Mouse (Mus musculus) heart, embryonic 14.5 days (tissue): Measurements from ENCODE around the gene Rrh. TPM values are rescaled to one million over a fixed set of nuclear protein-coding genes. Genes with fewer than 3 reads are reported as not detected.

Experiments
- ATAC-seq: fragments of 200-750 bp; cut with Nextera tagmentation; 2 replicates; pipeline ENCODE4 v1.8.0; 2017; ENCODE audit warnings: low read depth, moderate TSS enrichment; ENCODE audit not compliant: insufficient number of reproducible peaks, insufficient read depth, low FRiP score
- H3K27ac ChIP-seq, 2 experiments: fragments of 200-500 bp in 1 of 2; fragments of 300-500 bp in 1 of 2; sonication (generic) in 1 of 2; replicated peaks in 1 of 2; 2 replicates each; pipeline ENCODE4 v1.5.1; 2012 to 2014; ENCODE audit warnings: low read depth in 2 of 2, low read length in 2 of 2, control low read depth in 1 of 2, mild to moderate bottlenecking in 1 of 2, mixed read lengths in 1 of 2; ENCODE audit not compliant: control insufficient read depth in 1 of 2, insufficient read depth in 1 of 2
- H3K27me3 ChIP-seq: fragments of 300-500 bp; sonication (generic); 2 replicates; pipeline ENCODE4 v1.6.1; 2014; ENCODE audit warnings: mild to moderate bottlenecking, low read length, control low read depth; ENCODE audit not compliant: control insufficient read depth, insufficient read depth
- H3K36me3 ChIP-seq: fragments of 300-500 bp; sonication (generic); 2 replicates; pipeline ENCODE4 v1.6.1; 2014; ENCODE audit warnings: mild to moderate bottlenecking, control low read depth, low read length, mixed read lengths; ENCODE audit not compliant: control insufficient read depth, insufficient read depth
- H3K4me1 ChIP-seq, 2 experiments: fragments of 200-500 bp in 1 of 2; fragments of 300-500 bp in 1 of 2; sonication (generic) in 1 of 2; 2 replicates each; pipeline ENCODE4 v1.6.1; 2012 to 2014; ENCODE audit warnings: low read length in 2 of 2, control low read depth in 1 of 2, mixed read lengths in 1 of 2; ENCODE audit not compliant: control insufficient read depth in 2 of 2, insufficient read depth in 2 of 2
- H3K4me2 ChIP-seq: fragments of 300-500 bp; sonication (generic); 2 replicates; pipeline ENCODE4 v1.6.1; 2014; ENCODE audit warnings: mild to moderate bottlenecking, low read length
- H3K4me3 ChIP-seq, 2 experiments: fragments of 200-500 bp in 1 of 2; fragments of 300-500 bp in 1 of 2; sonication (generic) in 1 of 2; 2 replicates each; pipeline ENCODE4 v1.5.1; 2012 to 2014; ENCODE audit warnings: low read length in 2 of 2, mild to moderate bottlenecking in 2 of 2, control low read depth in 1 of 2, low read depth in 1 of 2, moderate library complexity in 1 of 2; ENCODE audit not compliant: control insufficient read depth in 1 of 2, insufficient read depth in 1 of 2
- H3K9ac ChIP-seq: fragments of 300-500 bp; sonication (generic); 2 replicates; pipeline ENCODE4 v1.6.1; 2014; ENCODE audit warnings: mild to moderate bottlenecking, low read length
- H3K9me3 ChIP-seq: fragments of 300-500 bp; sonication (generic); 2 replicates; pipeline ENCODE4 v1.6.1; 2016; ENCODE audit warnings: low read length, control low read depth; ENCODE audit not compliant: control insufficient read depth
- WGBS: fragments of 180-500 bp; shearing (Covaris S2); extraction: QIAGEN DNeasy Blood & Tissue Kit; methylation state at CpG from one replicate; pipeline ENCODE4 v1.1.7; 2014; 5-methylcytosine and 5-hydroxymethylcytosine counted together
- polyA plus RNA-seq: library from polyadenylated mRNA; unstranded; fragments of >200 nt; fragmentation: Nextera tagmentation; extraction: Ambion mirVana; gene quantifications from 2 replicates; pipeline ENCODE4 v1.2.1, GENCODE M21; 2014

Rrh gene
- not detected in 2 replicates for polyA plus RNA-seq

GRCm38 (mm10) chr3:129822206-129822775 lies at the start of gene Rrh:
Gene Rrh (minus strand): TSS chr3:129822587.
- no peak within 1 kb of the TSS for H3K9ac ChIP-seq
- no peak within 1 kb of the TSS for H3K27ac ChIP-seq
- ATAC-seq, result no peak
- H3K27me3 ChIP-seq, result no peaks in the 10 kb centered on the region
- no peak within 1 kb of the TSS for H3K4me3 ChIP-seq
- WGBS, result 93% methylated on average over 11 of the region's 11 CpGs
- H3K4me1 ChIP-seq, result no peaks in the 10 kb centered on the region
- no peak within 1 kb of the TSS for H3K4me2 ChIP-seq
- no peaks in the 10 kb centered on the region for H3K9me3 ChIP-seq
- peaks cover 38% of the 10 kb centered on the region for H3K36me3 ChIP-seq

- Histone ChIP-seq H3K9me3 (peaks cover 5% of the 10 kb centered on the region; the same call in 1 of the 2 replicates), H3K4me3 (no peak overlapping the region), H3K4me2 (no peak overlapping the region), H3K27me3 (no peaks in the 10 kb centered on the region), H3K36me3 (no peaks in the 10 kb centered on the region), H3K9ac (no peak overlapping the region), H3K27ac (no peak overlapping the region), H3K4me1 (no peaks in the 10 kb centered on the region)
- WGBS, result 45% methylated on average over 14 of the region's 14 CpGs
- no peak for ATAC-seq
Measured at GRCm38 (mm10) chr3:129863698-129864097, 41.3 kb upstream of the Rrh start.

- Histone ChIP-seq H3K4me1 (no peaks in the 10 kb centered on the region), H3K27ac (no peak overlapping the region), H3K27me3 (no peaks in the 10 kb centered on the region), H3K9me3 (peaks cover 5% of the 10 kb centered on the region), H3K4me3 (no peak overlapping the region), H3K4me2 (no peak overlapping the region), H3K36me3 (no peaks in the 10 kb centered on the region), H3K9ac (no peak overlapping the region)
- no peak for ATAC-seq
- WGBS, result 63% methylated on average over 2 of the region's 2 CpGs
Measured at GRCm38 (mm10) chr3:129862592-129862991, 40.2 kb upstream of the Rrh start.

- H3K4me3 ChIP-seq, result no peak overlapping the region
- H3K9me3 ChIP-seq, result no peaks in the 10 kb centered on the region
- WGBS, result 76% methylated on average over 7 of the region's 7 CpGs
- no peaks in the 10 kb centered on the region for H3K27me3 ChIP-seq
- no peaks in the 10 kb centered on the region for H3K36me3 ChIP-seq
- no peak overlapping the region for H3K9ac ChIP-seq
- no peak overlapping the region for H3K4me2 ChIP-seq
- no peak for ATAC-seq
- H3K4me1 ChIP-seq, result no peaks in the 10 kb centered on the region
- no peak overlapping the region for H3K27ac ChIP-seq
Measured at GRCm38 (mm10) chr3:129846846-129847245, 24.5 kb upstream of the Rrh start.

GRCm38 (mm10) chr3:129845868-129846267 lies 23.5 kb upstream of the Rrh start:
- H3K4me3 ChIP-seq, result no peak overlapping the region
- no peak overlapping the region for H3K4me2 ChIP-seq
- no peak overlapping the region for H3K27ac ChIP-seq
- H3K36me3 ChIP-seq, result no peaks in the 10 kb centered on the region
- no peak overlapping the region for H3K9ac ChIP-seq
- 71% methylated on average over 2 of the region's 2 CpGs for WGBS
- H3K9me3 ChIP-seq, result no peaks in the 10 kb centered on the region
- H3K4me1 ChIP-seq, result no peaks in the 10 kb centered on the region
- H3K27me3 ChIP-seq, result no peaks in the 10 kb centered on the region
- no peak for ATAC-seq

GRCm38 (mm10) chr3:129838017-129838416 lies 15.6 kb upstream of the Rrh start:
- no peak for ATAC-seq
- WGBS, result 37% methylated on average over 6 of the region's 7 CpGs

GRCm38 (mm10) chr3:129836965-129837364 lies 14.6 kb upstream of the Rrh start:
- Histone ChIP-seq H3K4me3 (no peak overlapping the region), H3K4me2 (no peak overlapping the region), H3K9ac (no peak overlapping the region), H3K27ac (no peak overlapping the region), H3K9me3 (no peaks in the 10 kb centered on the region), H3K36me3 (no peaks in the 10 kb centered on the region), H3K4me1 (peaks cover 5 to 9% of the 10 kb centered on the region in 2 experiments; a peak in 2 of 4 replicates), H3K27me3 (no peaks in the 10 kb centered on the region)
- 65% methylated on average over 6 of the region's 6 CpGs for WGBS
- no peak for ATAC-seq

More at GRCm38 (mm10) chr3:129838017-129838416, 15.6 kb upstream of the Rrh start:
- no peaks in the 10 kb centered on the region for H3K36me3 ChIP-seq
- no peak overlapping the region for H3K27ac ChIP-seq
- no peak overlapping the region for H3K9ac ChIP-seq
- H3K4me3 ChIP-seq, result no peak overlapping the region
- H3K4me1 ChIP-seq, result peaks cover 5 to 9% of the 10 kb centered on the region in 2 experiments; a peak in 2 of 4 replicates
- H3K27me3 ChIP-seq, result no peaks in the 10 kb centered on the region
- no peak overlapping the region for H3K4me2 ChIP-seq
- no peaks in the 10 kb centered on the region for H3K9me3 ChIP-seq
